Mouse (Mus musculus) forebrain, embryonic 13.5 days (tissue): ENCODE results near the gene Atxn1. TPM values are rescaled to one million over a fixed set of nuclear protein-coding genes. Genes with fewer than 3 reads are reported as not detected.

Experiments used
- ATAC-seq: fragments of 200-750 bp; cut with Nextera tagmentation; 2 replicates; pipeline ENCODE4 v1.8.0; 2017
- H3K27ac ChIP-seq: fragments of 300-500 bp; sonication (generic); 2 replicates; pipeline ENCODE4 v1.5.1; 2015; ENCODE audit warnings: inconsistent platforms, mild to moderate bottlenecking, moderate library complexity
- H3K27me3 ChIP-seq: fragments of 300-500 bp; sonication (generic); 2 replicates; pipeline ENCODE4 v1.6.1; 2015; ENCODE audit warnings: mild to moderate bottlenecking, inconsistent platforms
- H3K36me3 ChIP-seq: fragments of 300-500 bp; sonication (generic); 2 replicates; pipeline ENCODE4 v1.6.1; 2015; ENCODE audit warnings: mild to moderate bottlenecking, inconsistent platforms; ENCODE audit not compliant: poor library complexity, severe bottlenecking
- H3K4me1 ChIP-seq: fragments of 300-500 bp; sonication (generic); 2 replicates; pipeline ENCODE4 v1.6.1; 2015; ENCODE audit warnings: inconsistent platforms
- H3K4me2 ChIP-seq: fragments of 300-500 bp; sonication (generic); 2 replicates; pipeline ENCODE4 v1.6.1; 2015; ENCODE audit warnings: inconsistent platforms, mild to moderate bottlenecking, moderate library complexity
- H3K4me3 ChIP-seq: fragments of 300-500 bp; sonication (generic); 2 replicates; pipeline ENCODE4 v1.5.1; 2015; ENCODE audit warnings: mild to moderate bottlenecking, inconsistent platforms
- H3K9ac ChIP-seq: fragments of 300-500 bp; sonication (generic); 2 replicates; pipeline ENCODE4 v1.6.1; 2015; ENCODE audit warnings: mild to moderate bottlenecking, inconsistent platforms
- H3K9me3 ChIP-seq: fragments of 300-500 bp; sonication (generic); replicated peaks from 2 replicates; pipeline ENCODE4 v1.6.1; 2016; ENCODE audit warnings: inconsistent platforms
- WGBS: fragments of 180-500 bp; shearing (Covaris S2); methylation state at CpG from one replicate; pipeline ENCODE4 v1.1.7; 2015; 5-methylcytosine and 5-hydroxymethylcytosine counted together
- polyA plus RNA-seq: library from polyadenylated mRNA; unstranded; fragments of >200 nt; fragmentation: Nextera tagmentation; extraction: Ambion mirVana; gene quantifications from 2 replicates; pipeline ENCODE4 v1.2.1, GENCODE M21; 2015

The Atxn1 gene
- polyA plus RNA-seq, 1 experiment from 2014 or later = 7.7 TPM

GRCm38 (mm10) chr13:45507274-45508229 is 457.3 kb downstream of the Atxn1 start, which contains the start of gene Gmpr:
Gmpr (plus strand) TSS chr13:45507444.
- peak within 1 kb of the TSS; percentile 56 for H3K4me3 ChIP-seq
- H3K4me2 ChIP-seq = peak within 1 kb of the TSS; percentile 83
- no peaks in the 10 kb centered on the region for H3K36me3 ChIP-seq
- under 1% methylated on average over 63 of the region's 63 CpGs for WGBS
- no peaks in the 10 kb centered on the region for H3K9me3 ChIP-seq
- peaks cover 14% of the 10 kb centered on the region for H3K4me1 ChIP-seq
- peak within 1 kb of the TSS; percentile 68 for H3K9ac ChIP-seq
- H3K27me3 ChIP-seq = peaks cover 16% of the 10 kb centered on the region
- ATAC-seq = peak; percentile 89
- no peak within 1 kb of the TSS for H3K27ac ChIP-seq

DNA sequence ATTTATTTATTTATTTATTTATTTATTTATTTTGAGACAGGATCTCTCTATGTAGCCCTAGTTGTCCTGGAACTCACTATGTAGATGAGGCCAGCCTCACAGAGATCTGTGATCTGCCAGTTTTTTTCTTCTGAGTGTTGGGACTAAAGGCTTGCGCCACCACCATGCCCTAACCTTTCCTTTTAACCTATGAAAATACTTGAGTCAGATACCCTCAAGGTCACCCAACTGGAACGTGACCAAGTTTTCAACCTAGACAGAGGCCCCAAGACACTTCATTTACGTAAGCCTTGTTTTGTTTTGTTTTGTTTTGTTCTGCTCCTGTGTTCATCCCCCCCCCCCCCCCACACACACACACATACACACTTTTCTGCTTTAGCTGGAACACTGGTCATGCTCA is 459.3 kb downstream of the Atxn1 start:
- Histone ChIP-seq H3K4me2 (no peak overlapping the region), H3K9me3 (no peaks in the 10 kb centered on the region), H3K36me3 (no peaks in the 10 kb centered on the region), H3K9ac (no peak overlapping the region), H3K27ac (no peak overlapping the region), H3K4me3 (no peak overlapping the region), H3K27me3 (peaks cover 16% of the 10 kb centered on the region), H3K4me1 (peaks cover 14% of the 10 kb centered on the region)
- ATAC-seq = no peak
- 87% methylated on average over 3 of the region's 3 CpGs for WGBS

DNA sequence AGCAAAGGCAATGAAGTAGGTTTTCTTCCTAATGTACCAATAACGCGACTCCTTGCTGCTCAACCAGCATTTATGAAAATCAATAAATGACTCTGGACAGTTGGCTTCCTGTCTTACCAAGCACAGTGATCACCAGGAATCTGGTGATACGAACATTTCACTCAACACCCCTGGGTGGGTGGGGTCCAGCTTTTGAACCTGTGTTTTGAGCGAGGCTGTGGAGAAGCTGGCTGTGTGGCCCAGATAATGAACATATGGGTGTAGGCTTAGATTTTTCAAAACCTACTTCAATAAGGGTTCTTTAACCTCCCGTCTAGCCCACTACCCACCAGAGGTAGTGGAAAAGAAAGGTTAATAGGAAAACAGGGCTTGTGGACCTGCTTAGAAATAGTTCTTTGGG is 462.0 kb downstream of the Atxn1 start:
- no peak overlapping the region for H3K9ac ChIP-seq
- 90% methylated on average over 5 of the region's 5 CpGs for WGBS
- no peak overlapping the region for H3K4me3 ChIP-seq
- H3K36me3 ChIP-seq = no peaks in the 10 kb centered on the region
- ATAC-seq = no peak
- no peaks in the 10 kb centered on the region; the same call in 1 of the 2 replicates for H3K27me3 ChIP-seq
- peaks cover 5% of the 10 kb centered on the region for H3K4me1 ChIP-seq
- no peaks in the 10 kb centered on the region for H3K9me3 ChIP-seq
- no peak overlapping the region for H3K4me2 ChIP-seq
- no peak overlapping the region for H3K27ac ChIP-seq

GRCm38 (mm10) chr13:45499906-45500305 is 464.9 kb downstream of the Atxn1 start:
- 83% methylated on average over 3 of the region's 3 CpGs for WGBS
- Histone ChIP-seq H3K4me2 (no peak overlapping the region), H3K9me3 (no peaks in the 10 kb centered on the region), H3K27me3 (no peaks in the 10 kb centered on the region), H3K27ac (no peak overlapping the region), H3K4me1 (no peaks in the 10 kb centered on the region), H3K4me3 (no peak overlapping the region), H3K36me3 (no peaks in the 10 kb centered on the region), H3K9ac (no peak overlapping the region)
- no peak for ATAC-seq
